Mouse (Mus musculus): ENCODE results near the gene Fam199x. TPM values are rescaled to one million over a fixed set of nuclear protein-coding genes. Genes with fewer than 3 reads are reported as not detected.

The Fam199x gene
- polyA plus RNA-seq, 1 experiment from 2014 or later: 5.6 TPM

GRCm38 (mm10) chrX:137063202-137063601, 13.8 kb downstream of the Fam199x start:
- no peak for ATAC-seq (ENCODE audit: insufficient read depth, low FRiP score, low read depth)
- Histone ChIP-seq H3K4me2 (no peak overlapping the region), H3K4me1 (no peaks in the 10 kb centered on the region), H3K36me3 (no peaks in the 10 kb centered on the region), H3K4me3 (replicated peaks) (no peak overlapping the region), H3K27me3 (replicated peaks) (no peaks in the 10 kb centered on the region), H3K27ac (no peak overlapping the region), H3K9ac (no peak overlapping the region), H3K9me3 (no peaks in the 10 kb centered on the region)
- 87% methylated on average over 9 of the region's 9 CpGs for WGBS

DNA sequence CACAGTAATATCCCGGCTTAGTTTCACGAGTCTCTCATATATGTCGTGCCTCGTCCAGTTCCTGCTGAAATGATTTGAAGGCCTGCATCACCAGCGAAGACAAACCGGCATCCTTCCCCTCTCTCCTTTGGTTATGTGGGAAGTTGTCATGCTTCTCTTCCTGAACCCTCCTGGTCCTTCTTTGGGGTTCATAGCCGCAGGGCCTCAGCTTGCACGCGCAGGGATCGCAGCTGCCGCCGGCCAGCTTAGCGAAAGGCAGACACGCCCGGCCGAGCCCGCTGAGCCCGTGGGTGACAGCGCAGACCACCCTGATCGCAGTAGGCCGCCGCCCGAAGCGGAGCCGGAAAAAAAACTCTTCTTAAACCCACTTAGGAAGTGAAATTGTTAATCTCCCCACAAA, 55.1 kb downstream of the Fam199x start:
- H3K36me3 ChIP-seq: no peaks in the 10 kb centered on the region
- peaks cover 36% of the 10 kb centered on the region for H3K27me3 ChIP-seq (replicated peaks)
- no peak overlapping the region for H3K9ac ChIP-seq
- no peak overlapping the region for H3K4me3 ChIP-seq (replicated peaks)
- H3K4me2 ChIP-seq: no peak overlapping the region
- H3K27ac ChIP-seq: no peak overlapping the region
- H3K9me3 ChIP-seq: no peaks in the 10 kb centered on the region
- WGBS: 25% methylated on average over 25 of the region's 25 CpGs
- H3K4me1 ChIP-seq: no peaks in the 10 kb centered on the region
- ATAC-seq (ENCODE audit: insufficient read depth, low FRiP score, low read depth): no peak

DNA sequence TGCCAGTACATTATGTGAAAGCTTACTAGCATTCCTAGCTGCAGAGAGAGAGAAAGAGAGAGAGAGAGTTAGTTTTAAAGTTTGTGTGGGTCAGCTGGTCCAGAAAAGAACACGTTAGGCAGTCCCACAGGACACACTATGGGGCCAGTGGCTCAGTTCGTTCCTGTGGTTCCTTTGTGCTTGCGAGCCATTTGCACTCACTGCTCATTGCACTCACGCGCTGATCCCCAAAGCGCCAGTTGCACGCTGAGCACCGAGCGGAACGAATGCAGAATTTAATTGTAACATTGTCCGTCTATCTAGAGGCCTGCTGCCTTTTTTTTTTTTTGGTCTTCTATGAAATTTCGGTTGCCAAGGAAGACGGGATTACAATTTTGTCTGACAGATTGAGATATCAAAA, 57.1 kb downstream of the Fam199x start:
- Histone ChIP-seq H3K36me3 (no peaks in the 10 kb centered on the region), H3K27ac (no peak overlapping the region), H3K4me3 (replicated peaks) (no peak overlapping the region), H3K4me1 (no peaks in the 10 kb centered on the region), H3K4me2 (no peak overlapping the region), H3K9ac (no peak overlapping the region), H3K9me3 (no peaks in the 10 kb centered on the region), H3K27me3 (replicated peaks) (peaks cover 31% of the 10 kb centered on the region)
- 14% methylated on average over 13 of the region's 13 CpGs for WGBS
- ATAC-seq (ENCODE audit: insufficient read depth, low FRiP score, low read depth): no peak

- Histone ChIP-seq H3K36me3 (no peaks in the 10 kb centered on the region), H3K4me3 (replicated peaks) (peak overlapping the region; percentile 9), H3K9ac (no peak overlapping the region), H3K27me3 (replicated peaks) (peaks cover 47% of the 10 kb centered on the region), H3K27ac (no peak overlapping the region), H3K4me1 (0 out of 2 replicates have a peak, but pooled peaks cover 3% of the 10 kb centered on the region), H3K4me2 (peak overlapping the region; percentile 33), H3K9me3 (no peaks in the 10 kb centered on the region)
- ATAC-seq (ENCODE audit: insufficient read depth, low FRiP score, low read depth): no peak
- WGBS: 17% methylated on average over 37 of the region's 40 CpGs
These were observed 68.8 kb downstream of the Fam199x start for GRCm38 (mm10) chrX:137118097-137118746.

GRCm38 (mm10) chrX:137119675-137120423, 70.5 kb downstream of the Fam199x start:
- no peaks in the 10 kb centered on the region for H3K9me3 ChIP-seq
- no peak overlapping the region for H3K27ac ChIP-seq
- peak overlapping the region; percentile 46 for H3K4me2 ChIP-seq
- WGBS: 22% methylated on average over 51 of the region's 52 CpGs
- H3K27me3 ChIP-seq (replicated peaks): peaks cover 44% of the 10 kb centered on the region
- peak overlapping the region; percentile 19 for H3K4me3 ChIP-seq (replicated peaks)
- no peak for ATAC-seq (ENCODE audit: insufficient read depth, low FRiP score, low read depth)
- no peak overlapping the region for H3K9ac ChIP-seq
- H3K4me1 ChIP-seq: 0 out of 2 replicates have a peak, but pooled peaks cover 3% of the 10 kb centered on the region
- H3K36me3 ChIP-seq: no peaks in the 10 kb centered on the region

DNA sequence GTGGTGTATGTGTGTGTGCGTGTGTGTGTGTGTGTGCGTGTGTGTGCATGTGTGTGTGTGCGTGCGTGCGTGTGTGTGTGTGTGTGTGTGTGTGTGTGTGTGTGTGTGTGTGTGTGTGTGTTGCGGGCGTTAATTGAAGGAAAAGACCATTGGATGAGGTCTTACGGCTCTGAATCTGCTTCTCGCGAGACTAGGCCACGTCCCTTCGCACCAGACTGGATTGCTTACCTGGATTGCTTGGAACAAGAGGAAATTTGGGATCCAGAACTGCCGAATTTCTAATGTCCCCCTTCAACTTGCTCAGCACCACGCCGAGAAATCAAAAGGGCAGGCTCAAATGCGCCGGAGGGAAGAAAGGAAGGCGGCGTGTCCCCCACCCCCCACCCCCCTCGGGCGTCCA, 72.3 kb downstream of the Fam199x start, which contains the start of gene Esx1:
Gene Esx1, minus strand, starts transcription at position 366 of the 400 bp plus-strand sequence.
- 39% methylated on average over 16 of the region's 21 CpGs for WGBS
- Histone ChIP-seq H3K4me1 (0 out of 2 replicates have a peak, but pooled peaks cover 3% of the 10 kb centered on the region), H3K9ac (no peak within 1 kb of the TSS), H3K36me3 (no peaks in the 10 kb centered on the region), H3K4me3 (replicated peaks) (no peak within 1 kb of the TSS), H3K4me2 (peak within 1 kb of the TSS; percentile 30; the same call in 1 of the 2 replicates), H3K27me3 (replicated peaks) (peaks cover 35% of the 10 kb centered on the region), H3K9me3 (no peaks in the 10 kb centered on the region), H3K27ac (no peak within 1 kb of the TSS)
- no peak for ATAC-seq (ENCODE audit: insufficient read depth, low FRiP score, low read depth)

DNA sequence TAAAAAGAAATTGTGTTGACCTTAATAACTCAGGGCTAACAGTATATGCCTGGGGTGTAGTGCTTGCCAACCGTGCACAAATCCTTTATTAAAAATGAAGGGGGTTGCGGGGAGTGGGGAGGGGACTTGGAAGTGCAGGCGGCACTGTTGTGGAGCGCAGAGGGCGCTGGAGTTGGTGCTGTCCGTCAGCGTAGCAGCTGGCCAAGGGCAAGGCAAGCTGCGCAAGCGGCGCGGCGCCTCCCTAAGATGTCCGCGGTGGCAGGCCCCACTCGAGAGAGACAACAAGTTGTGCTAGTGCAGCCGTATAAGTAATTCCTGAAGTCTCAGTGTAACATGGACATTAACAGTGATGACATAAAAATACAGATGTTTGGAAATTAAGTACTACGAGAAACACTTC, 78.1 kb downstream of the Fam199x start:
- no peak overlapping the region for H3K4me3 ChIP-seq (replicated peaks)
- H3K27me3 ChIP-seq (replicated peaks): 0 out of 2 replicates have a peak, but pooled peaks cover 2% of the 10 kb centered on the region
- H3K4me2 ChIP-seq: no peak overlapping the region
- H3K36me3 ChIP-seq: no peaks in the 10 kb centered on the region
- ATAC-seq (ENCODE audit: insufficient read depth, low FRiP score, low read depth): no peak
- no peak overlapping the region for H3K27ac ChIP-seq
- H3K9ac ChIP-seq: no peak overlapping the region
- no peaks in the 10 kb centered on the region for H3K9me3 ChIP-seq
- no peaks in the 10 kb centered on the region for H3K4me1 ChIP-seq
- 12% methylated on average over 17 of the region's 17 CpGs for WGBS

Other genes starting within 250 kb of the Fam199x start
- gene Plp1, start 226.9 kb upstream of the Fam199x start, polyA plus RNA-seq (2015; fragmentation: Nextera tagmentation; extraction: Ambion mirVana): 4.7 and 5.2 TPM in 2 replicates
- 0.57 and 0.62 TPM in 2 replicates for gene Rab9b, start 180.8 kb upstream of the Fam199x start, polyA plus RNA-seq (2015; fragmentation: Nextera tagmentation; extraction: Ambion mirVana)
- not detected in 2 replicates for gene H2bfm, start 122.3 kb upstream of the Fam199x start, polyA plus RNA-seq (2015; fragmentation: Nextera tagmentation; extraction: Ambion mirVana)
- gene Tmsb15b2, start 74.1 kb upstream of the Fam199x start, polyA plus RNA-seq (2015; fragmentation: Nextera tagmentation; extraction: Ambion mirVana): 41.3 and 52.1 TPM in 2 replicates
- gene Tmsb15l, start 72.7 kb upstream of the Fam199x start, polyA plus RNA-seq (2015; fragmentation: Nextera tagmentation; extraction: Ambion mirVana): 5.5 and 5.7 TPM in 2 replicates
- 24.8 and 26.4 TPM in 2 replicates for gene Tmsb15b1, start 72.7 kb upstream of the Fam199x start, polyA plus RNA-seq (2015; fragmentation: Nextera tagmentation; extraction: Ambion mirVana)
- 17.5 and 18.2 TPM in 2 replicates for gene Zcchc18, start 56.4 kb upstream of the Fam199x start, polyA plus RNA-seq (2015; fragmentation: Nextera tagmentation; extraction: Ambion mirVana)
- 9.0 and 9.2 TPM in 2 replicates for gene Slc25a53, start 11.3 kb upstream of the Fam199x start, polyA plus RNA-seq (2015; fragmentation: Nextera tagmentation; extraction: Ambion mirVana)
- gene Esx1, start 72.5 kb downstream of the Fam199x start, polyA plus RNA-seq (2015; fragmentation: Nextera tagmentation; extraction: Ambion mirVana): not detected in 2 replicates